9 mouse cellular contexts compared by ENCODE assay signal in genomic region chr3:55415527-55415950, GRCm38 (mm10). TPM values are rescaled to one million over a fixed set of nuclear protein-coding genes. Genes with fewer than 3 reads are reported as not detected.
DNase-seq lines count a peak whose midpoint lies in the region; ATAC-seq lines count a peak whose summit lies in the region.
"Had no signal": no experiment of that assay in that cellular context is flagged by ENCODE, and none has a peak within 500 bp of the region (broad histone marks: within the 10 kb centered on the region; RNA-seq: fewer than 3 reads in every experiment).

No protein-coding gene starts in this region.

- H3K4me1 ChIP-seq in heart, embryonic 11.5 days (ENCODE audit: control insufficient read depth, insufficient read depth, low read length) = peaks cover 10% of the 10 kb centered on the region
- H3K4me1 ChIP-seq in heart, embryonic 15.5 days (replicated peaks) = peaks cover 10% of the 10 kb centered on the region
- H3K4me1 ChIP-seq in neural tube, embryonic 13.5 days (replicated peaks) = peaks cover 48% of the 10 kb centered on the region
- H3K4me1 ChIP-seq: megakaryocyte, embryonic 14.5 days had no signal

- ATAC-seq in heart, embryonic 11.5 days (replicated peaks; ENCODE audit: insufficient number of reproducible peaks, low FRiP score, low TSS enrichment) = no peak
- no peak; the same call in 1 of the 2 replicates for ATAC-seq in heart, embryonic 15.5 days (replicated peaks; ENCODE audit: insufficient number of reproducible peaks, insufficient read depth, low FRiP score, low read depth)
- ATAC-seq in neural tube, embryonic 13.5 days (ENCODE audit: low read depth) = peak; percentile 74

- H3K27ac ChIP-seq in heart, embryonic 11.5 days (ENCODE audit: low read depth, low read length) = no peak overlapping the region
- H3K27ac ChIP-seq in heart, embryonic 15.5 days = no peak overlapping the region
- H3K27ac ChIP-seq in neural tube, embryonic 13.5 days (replicated peaks) = peak overlapping the region; percentile 96

- H3K4me2 ChIP-seq in heart, embryonic 11.5 days = peak overlapping the region; percentile 54
- H3K4me2 ChIP-seq in heart, embryonic 15.5 days = peak overlapping the region; percentile 44
- H3K4me2 ChIP-seq in neural tube, embryonic 13.5 days = peak overlapping the region; percentile 45

- 0 out of 2 replicates have a peak overlapping the region, but pooled peaks have one; percentile 12 for H3K4me3 ChIP-seq in heart, embryonic 11.5 days (ENCODE audit: low read depth, low read length)
- H3K4me3 ChIP-seq in heart, embryonic 15.5 days = 0 out of 2 replicates have a peak overlapping the region, but pooled peaks have one; percentile 3
- 0 out of 2 replicates have a peak overlapping the region, but pooled peaks have one; percentile 7 for H3K4me3 ChIP-seq in neural tube, embryonic 13.5 days
- H3K4me3 ChIP-seq: megakaryocyte, embryonic 14.5 days had no signal

- H3K9me3 ChIP-seq in heart, embryonic 11.5 days (replicated peaks; ENCODE audit: control insufficient read depth, low read length) = 0 out of 2 replicates have a peak, but pooled peaks cover 3% of the 10 kb centered on the region
- no peaks in the 10 kb centered on the region for H3K9me3 ChIP-seq in heart, embryonic 15.5 days (replicated peaks)
- no peaks in the 10 kb centered on the region for H3K9me3 ChIP-seq in neural tube, embryonic 13.5 days

- DNase-seq in heart, adult 9 months (ENCODE audit: low spot score in 2 of 2) = no peak
- DNase-seq in cerebellum, postnatal 36 days = peak; percentile 28 to 38
- peak; percentile 76 to 85 for DNase-seq in left cerebral cortex, adult 18-20 months (ENCODE audit: low spot score in 2 of 2)
- DNase-seq in MN1 (ENCODE audit: low spot score) = no peak
- no peak for DNase-seq in spleen, adult 18-20 months

- 27% methylated on average over 14 of the region's 14 CpGs for WGBS in heart, embryonic 11.5 days (ENCODE audit: insufficient replicate concordance)
- WGBS in heart, embryonic 15.5 days = 22% methylated on average over 14 of the region's 14 CpGs
- WGBS in neural tube, embryonic 13.5 days = 6% methylated on average over 14 of the region's 14 CpGs

- H3K36me3 ChIP-seq in heart, embryonic 11.5 days (ENCODE audit: control insufficient read depth, insufficient read depth, low read length) = no peaks in the 10 kb centered on the region
- H3K36me3 ChIP-seq in heart, embryonic 15.5 days = no peaks in the 10 kb centered on the region
- H3K36me3 ChIP-seq in neural tube, embryonic 13.5 days = peaks cover 3% of the 10 kb centered on the region; the same call in 1 of the 2 replicates

- peak overlapping the region; percentile 34; the same call in 1 of the 2 replicates for H3K9ac ChIP-seq in heart, embryonic 11.5 days (ENCODE audit: low read depth, low read length)
- no peak overlapping the region for H3K9ac ChIP-seq in heart, embryonic 15.5 days
- H3K9ac ChIP-seq in neural tube, embryonic 13.5 days = peak overlapping the region; percentile 62

- no peaks in the 10 kb centered on the region for H3K27me3 ChIP-seq in heart, embryonic 11.5 days (ENCODE audit: control insufficient read depth, insufficient read depth, low read length)
- H3K27me3 ChIP-seq in heart, embryonic 15.5 days = no peaks in the 10 kb centered on the region
- H3K27me3 ChIP-seq in neural tube, embryonic 13.5 days = no peaks in the 10 kb centered on the region
- H3K27me3 ChIP-seq: megakaryocyte, embryonic 14.5 days had no signal

RNA-seq across cellular contexts. Expression of gene Gm21954, which starts 56.5 kb away (rescaled TPM):
- not detected in 2 replicates for polyA plus RNA-seq in heart, embryonic 11.5 days (2014; fragmentation: Nextera tagmentation; extraction: Ambion mirVana)
- not detected in 2 replicates for polyA plus RNA-seq in heart, embryonic 15.5 days (2015; fragmentation: Nextera tagmentation; extraction: Ambion mirVana)
- total RNA-seq in left cerebral cortex, adult 18-20 months (2021) = not detected
- polyA plus RNA-seq in neural tube, embryonic 13.5 days (2015; fragmentation: Nextera tagmentation; extraction: Ambion mirVana) = not detected in 2 replicates

Comparison
In these comparisons a context has a peak if more than half of its experiments do, and no peak if none do; other contexts are left out.
1. DNase-seq: peak in cerebellum, postnatal 36 days (2 of 2) and left cerebral cortex, adult 18-20 months (2 of 2); none in heart, adult 9 months (0 of 2), MN1 (single experiment) and spleen, adult 18-20 months (0 of 2).
2. Peak in every context shown above with its lines, with median percentiles within 50 percentile points of each other: H3K4me2 ChIP-seq and H3K4me3 ChIP-seq.